Mouse (Mus musculus) right cerebral cortex, postnatal 14 days (tissue): Measurements from ENCODE around the gene Sgca.

Experiments
- DNase-seq: peaks from one replicate; pipeline ENCODE4 v3.0.0; 2022

Sgca gene

DNA sequence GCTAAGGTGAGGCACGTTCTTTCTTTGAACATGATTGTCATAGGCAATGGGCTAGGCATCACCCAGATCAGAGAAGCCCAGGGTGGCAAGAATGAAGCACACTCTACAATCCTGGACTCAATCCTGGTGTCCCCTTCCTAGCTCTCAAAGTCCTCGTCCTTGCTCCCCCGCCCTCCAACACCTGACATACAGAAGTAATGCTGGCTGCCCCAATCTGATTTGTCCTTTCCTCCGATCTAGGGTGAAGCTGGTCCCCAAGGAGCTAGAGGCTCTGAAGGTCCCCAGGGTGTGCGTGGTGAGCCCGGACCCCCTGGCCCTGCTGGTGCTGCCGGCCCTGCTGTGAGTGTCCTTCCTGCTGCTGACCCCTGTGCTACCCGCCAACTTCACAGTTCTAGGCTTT, 34.4 kb downstream of the Sgca start:
- DNase-seq = no peak

- no peak for DNase-seq
Measured at GRCm38 (mm10) chr11:94941121-94941520, 35.0 kb downstream of the Sgca start.

- peak; percentile 79 for DNase-seq
Measured at GRCm38 (mm10) chr11:94939280-94939679, 36.8 kb downstream of the Sgca start.

GRCm38 (mm10) chr11:94938296-94938695, 37.8 kb downstream of the Sgca start:
- no peak for DNase-seq

DNA sequence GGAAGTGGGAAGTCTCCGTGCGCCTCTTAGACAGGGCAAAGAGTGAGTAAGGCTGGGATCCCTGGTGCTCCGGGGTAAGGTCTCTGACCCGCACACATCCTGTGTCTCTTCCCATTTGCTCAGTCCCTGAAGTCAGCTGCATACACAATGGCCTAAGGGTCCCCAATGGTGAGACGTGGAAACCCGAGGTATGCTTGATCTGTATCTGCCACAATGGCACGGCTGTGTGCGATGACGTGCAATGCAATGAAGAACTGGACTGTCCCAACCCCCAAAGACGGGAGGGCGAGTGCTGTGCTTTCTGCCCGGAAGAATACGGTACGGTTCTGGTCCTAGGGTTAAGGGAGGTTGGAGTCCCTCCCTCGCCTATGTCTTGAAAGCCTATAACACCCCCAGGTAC, 38.3 kb downstream of the Sgca start:
- no peak for DNase-seq

DNA sequence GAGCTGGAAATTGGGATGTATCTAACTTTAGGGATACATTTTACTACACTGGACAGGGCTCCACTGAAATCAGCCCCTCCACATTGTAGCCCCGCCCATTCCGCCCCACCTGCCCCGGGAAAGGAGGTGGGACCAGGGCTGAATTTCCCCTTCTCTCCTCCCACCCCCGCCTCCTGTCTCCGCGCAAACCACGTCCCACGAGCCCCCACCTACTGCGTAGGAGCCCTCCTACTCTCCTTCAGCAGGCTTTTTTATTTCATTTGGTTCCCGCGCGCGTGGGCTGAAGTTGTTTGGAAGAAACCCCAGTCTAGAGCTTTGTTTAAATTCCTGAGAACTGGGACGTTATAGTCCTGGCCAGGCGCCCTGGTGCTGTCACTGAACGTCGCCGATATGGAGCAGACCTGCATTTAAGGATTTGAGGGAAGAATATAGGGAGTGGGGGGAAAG, 38.8 kb downstream of the Sgca start:
- DNase-seq = peak; percentile 72

DNA sequence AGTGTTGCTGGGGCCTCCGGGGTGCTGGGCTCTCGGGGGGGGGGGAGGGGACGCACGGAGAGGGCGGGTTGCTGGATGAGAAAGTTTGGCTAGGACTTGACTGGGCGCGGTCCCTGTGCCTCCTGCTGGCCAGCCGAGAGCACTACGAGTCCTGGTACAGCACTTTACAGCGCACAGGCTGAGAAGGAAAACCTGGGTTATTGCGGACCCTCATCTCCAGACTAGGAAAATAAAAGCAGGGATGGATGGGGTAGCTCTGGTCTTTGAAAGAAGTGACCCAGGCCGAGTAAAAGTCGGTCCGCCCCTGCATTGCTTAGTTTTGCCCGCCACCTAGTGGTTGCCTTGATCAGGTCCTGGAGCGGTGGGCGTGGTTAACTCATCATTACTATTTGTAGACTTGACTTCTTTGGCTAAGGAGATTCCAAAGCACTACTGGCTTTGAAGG, 39.3 kb downstream of the Sgca start:
- peak; percentile 89 for DNase-seq

DNA sequence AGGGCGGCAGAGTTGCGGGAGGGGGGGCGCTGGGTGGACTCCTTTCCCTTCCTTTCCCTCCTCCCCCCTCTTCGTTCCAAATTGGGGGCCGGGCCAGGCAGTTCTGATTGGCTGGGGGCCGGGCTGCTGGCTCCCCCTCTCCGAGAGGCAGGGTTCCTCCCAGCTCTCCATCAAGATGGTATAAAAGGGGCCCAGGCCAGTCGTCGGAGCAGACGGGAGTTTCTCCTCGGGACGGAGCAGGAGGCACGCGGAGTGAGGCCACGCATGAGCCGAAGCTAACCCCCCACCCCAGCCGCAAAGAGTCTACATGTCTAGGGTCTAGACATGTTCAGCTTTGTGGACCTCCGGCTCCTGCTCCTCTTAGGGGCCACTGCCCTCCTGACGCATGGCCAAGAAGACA, 40.1 kb downstream of the Sgca start, which contains the start of gene Col1a1:
TSS of gene Col1a1 (plus strand) at position 180 of the 400 bp plus-strand sequence.
- DNase-seq = no peak

- DNase-seq = no peak
Measured at GRCm38 (mm10) chr11:94934526-94934925, 41.6 kb downstream of the Sgca start.

- DNase-seq = no peak
Measured at GRCm38 (mm10) chr11:94933584-94933983, 42.5 kb downstream of the Sgca start.

DNA sequence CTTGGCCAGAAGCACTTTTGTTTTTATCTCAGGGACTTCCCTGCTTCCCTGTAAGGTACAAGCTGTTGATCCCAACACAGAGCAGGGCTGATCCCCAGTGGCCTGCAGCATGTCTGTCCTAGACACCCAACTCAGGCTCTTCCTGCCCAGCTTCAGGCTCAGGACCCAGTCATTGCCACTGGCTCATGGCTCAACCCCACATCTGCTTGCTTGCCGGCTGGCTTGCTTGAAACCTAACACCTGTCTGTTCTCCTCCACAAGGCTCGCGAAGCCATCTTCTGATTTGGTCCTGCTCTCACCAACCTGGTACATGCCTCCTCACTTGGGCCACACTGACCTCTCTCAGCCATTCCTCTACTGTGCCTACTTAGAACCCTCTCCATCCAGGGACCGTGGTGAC, 46.0 kb downstream of the Sgca start:
- no peak for DNase-seq

GRCm38 (mm10) chr11:94929599-94929998, 46.5 kb downstream of the Sgca start:
- no peak for DNase-seq

DNA sequence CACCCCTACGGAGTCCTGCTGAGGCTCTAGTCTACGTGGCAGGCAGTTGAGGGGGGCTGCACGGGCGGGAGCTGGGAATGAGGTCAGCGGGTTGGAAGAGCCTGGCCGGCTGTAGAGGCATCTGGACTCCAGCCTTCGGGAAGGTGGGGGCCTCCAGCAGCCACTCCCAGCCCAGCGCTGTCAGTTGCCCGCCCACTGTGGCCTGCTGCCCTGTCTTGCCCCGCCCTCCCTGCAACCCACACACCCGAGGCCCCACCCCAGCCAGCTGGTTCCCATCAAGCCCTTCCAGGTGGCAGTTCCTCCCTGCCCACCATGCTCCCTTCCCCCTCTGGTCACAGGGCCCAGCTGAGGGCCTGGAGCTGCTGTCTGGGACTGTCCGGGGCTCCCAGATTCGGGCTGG, 47.3 kb downstream of the Sgca start:
- DNase-seq = peak; percentile 33

DNA sequence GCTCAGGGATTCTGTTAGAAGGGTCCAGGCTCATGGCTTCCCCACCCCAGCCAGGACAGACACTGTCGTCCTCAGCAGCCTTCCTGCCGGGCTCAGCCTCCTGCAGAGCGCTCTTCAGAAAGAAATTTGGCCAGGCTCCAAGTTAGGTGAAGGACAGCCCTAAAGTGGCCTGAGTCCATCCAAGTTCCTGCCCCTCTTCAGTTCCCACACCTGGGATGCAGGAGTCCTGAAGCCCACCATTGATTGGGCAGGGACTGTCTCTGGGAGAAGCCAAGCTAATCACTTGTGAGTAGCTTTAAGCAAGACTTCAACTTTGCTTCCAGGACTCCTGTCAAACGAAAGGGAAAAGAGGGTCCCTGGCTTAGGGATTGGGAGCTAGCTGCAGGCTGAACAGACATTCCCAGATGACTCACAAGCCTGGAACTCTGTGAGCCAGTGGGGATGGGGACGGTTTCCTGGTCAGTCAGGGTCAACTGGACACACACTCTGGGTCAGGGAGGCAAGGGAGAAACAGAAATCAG, 48.3 kb downstream of the Sgca start:
- DNase-seq = no peak

- DNase-seq = no peak
Measured at GRCm38 (mm10) chr11:94926431-94926830, 49.7 kb downstream of the Sgca start.

GRCm38 (mm10) chr11:94924977-94925376, 51.1 kb downstream of the Sgca start:
- no peak for DNase-seq

DNA sequence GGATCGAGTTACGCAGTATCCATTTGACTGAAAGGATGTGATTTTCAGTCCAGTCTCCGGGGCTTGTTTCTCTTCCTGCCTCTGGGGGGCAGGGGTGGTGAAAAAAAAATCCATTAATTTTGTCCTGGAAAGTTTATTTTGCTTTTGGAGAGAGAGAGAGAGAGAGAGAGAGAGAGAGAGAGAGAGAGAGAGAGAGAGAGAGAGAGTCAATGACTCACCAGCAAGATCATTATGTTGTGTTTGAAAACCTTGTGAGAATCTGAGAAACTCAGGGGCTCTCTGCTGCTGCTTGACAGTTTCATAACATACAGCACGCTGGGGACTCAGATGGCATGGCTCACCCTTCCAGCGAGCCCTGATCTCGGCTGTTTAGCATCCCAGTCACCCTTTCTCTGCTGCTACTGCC, 55.1 kb downstream of the Sgca start:
- DNase-seq = no peak

DNA sequence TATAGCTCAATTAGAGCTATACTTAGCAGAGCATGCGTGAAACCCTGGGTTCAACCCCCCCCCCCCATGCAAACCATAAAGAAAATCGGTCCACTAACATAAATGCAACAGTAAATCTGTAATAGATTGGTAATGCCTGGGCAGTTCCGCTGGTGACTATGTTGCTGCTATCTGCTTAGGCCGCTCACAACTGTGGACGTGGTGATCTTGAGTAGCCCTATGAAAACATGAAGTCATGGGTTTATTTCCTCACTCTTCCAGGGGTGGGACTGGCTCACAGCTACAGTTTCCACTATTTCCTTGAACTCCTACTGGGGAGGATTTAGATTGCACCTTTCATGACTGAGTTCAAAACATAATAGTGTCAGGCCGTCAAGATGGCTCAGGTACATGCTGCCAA, 58.4 kb downstream of the Sgca start:
- DNase-seq = no peak

- DNase-seq = no peak
Measured at GRCm38 (mm10) chr11:94916477-94916876, 59.6 kb downstream of the Sgca start.

- no peak for DNase-seq
Measured at GRCm38 (mm10) chr11:94915675-94916403, 60.3 kb downstream of the Sgca start.

- DNase-seq = no peak
Measured at GRCm38 (mm10) chr11:94913302-94914090, 62.6 kb downstream of the Sgca start.
